Mouse (Mus musculus) spleen, postnatal 36 days (tissue): ENCODE results near the gene Smg1.

Experiments used
- DNase-seq, 2 experiments: peaks; one replicate each; pipeline ENCODE4 v3.0.0; 2022; ENCODE audit warnings: low spot score in 2 of 2, mixed read lengths in 1 of 2

The Smg1 gene

DNA sequence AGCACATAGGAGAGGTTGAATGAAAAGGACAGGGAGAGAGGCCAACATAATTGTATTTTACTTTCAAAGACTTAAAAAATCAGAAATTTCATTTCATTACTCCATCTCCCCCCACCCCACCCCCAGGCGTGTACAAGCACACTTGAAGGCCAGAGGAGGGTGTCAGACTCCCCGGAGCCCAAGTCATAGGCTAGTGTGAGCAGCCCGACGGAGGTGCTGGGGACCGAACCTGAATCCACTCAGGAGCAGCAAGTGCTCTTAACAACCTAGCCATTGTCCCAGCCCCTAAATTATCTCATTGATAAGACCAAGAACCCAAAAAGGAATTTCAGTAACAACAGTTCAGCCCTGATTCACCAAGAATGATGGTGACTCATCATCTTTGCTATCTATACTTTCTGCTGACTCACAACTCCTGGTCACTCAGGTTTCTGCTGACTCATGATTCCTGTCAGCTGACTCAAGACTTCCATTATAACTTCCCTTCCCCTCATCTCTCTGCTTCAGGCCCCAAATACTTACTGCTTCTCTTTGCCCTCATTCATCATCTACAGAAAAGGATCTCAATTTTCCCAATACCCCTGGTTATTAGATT is 138.9 kb downstream of the Smg1 start:
- peak in 1 of 2 experiments; percentile 35 for DNase-seq

DNA sequence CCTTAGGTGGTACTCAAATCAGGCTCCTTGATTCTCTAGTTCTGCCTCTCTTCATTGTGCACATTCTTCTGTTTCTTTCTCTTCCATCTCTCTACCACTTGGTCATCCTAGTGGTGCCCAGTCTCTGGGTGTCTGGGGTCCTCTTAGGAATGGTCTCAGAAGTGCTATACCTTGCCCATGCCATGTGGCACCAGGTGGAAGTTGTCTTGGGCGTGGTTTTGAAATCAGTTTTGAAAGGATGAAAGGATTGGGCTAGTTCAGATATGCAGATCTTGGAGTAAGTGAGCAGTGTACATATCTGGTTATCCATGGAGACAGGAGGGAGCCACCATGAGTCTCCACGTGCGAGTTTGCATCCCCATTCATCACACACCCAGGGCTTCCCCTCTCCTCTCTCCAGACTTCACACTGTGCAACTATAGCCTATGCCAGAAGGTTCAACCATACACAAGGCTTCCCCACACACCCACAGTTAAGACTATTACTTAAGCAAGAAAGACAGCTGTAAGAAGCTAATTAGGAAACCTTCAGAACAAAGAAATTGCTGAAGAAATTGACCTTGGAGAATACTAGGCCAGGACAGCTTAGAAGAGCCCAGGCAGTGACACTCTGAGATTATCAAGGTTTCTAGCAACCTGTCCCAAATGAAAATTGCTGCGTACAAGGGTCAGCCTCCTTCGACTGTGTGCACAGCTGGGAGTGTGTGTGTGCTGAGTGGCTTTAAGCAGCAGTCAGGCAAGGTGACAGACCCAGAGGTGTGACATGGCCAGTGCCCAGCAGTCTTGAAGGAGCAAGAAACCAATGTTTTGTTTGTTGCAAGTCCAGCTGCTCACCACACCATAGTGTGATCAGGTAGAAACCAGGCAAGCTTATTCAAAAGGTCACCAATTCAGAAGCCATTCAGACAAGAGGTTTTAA is 139.7 kb downstream of the Smg1 start:
- DNase-seq, result no peak

DNA sequence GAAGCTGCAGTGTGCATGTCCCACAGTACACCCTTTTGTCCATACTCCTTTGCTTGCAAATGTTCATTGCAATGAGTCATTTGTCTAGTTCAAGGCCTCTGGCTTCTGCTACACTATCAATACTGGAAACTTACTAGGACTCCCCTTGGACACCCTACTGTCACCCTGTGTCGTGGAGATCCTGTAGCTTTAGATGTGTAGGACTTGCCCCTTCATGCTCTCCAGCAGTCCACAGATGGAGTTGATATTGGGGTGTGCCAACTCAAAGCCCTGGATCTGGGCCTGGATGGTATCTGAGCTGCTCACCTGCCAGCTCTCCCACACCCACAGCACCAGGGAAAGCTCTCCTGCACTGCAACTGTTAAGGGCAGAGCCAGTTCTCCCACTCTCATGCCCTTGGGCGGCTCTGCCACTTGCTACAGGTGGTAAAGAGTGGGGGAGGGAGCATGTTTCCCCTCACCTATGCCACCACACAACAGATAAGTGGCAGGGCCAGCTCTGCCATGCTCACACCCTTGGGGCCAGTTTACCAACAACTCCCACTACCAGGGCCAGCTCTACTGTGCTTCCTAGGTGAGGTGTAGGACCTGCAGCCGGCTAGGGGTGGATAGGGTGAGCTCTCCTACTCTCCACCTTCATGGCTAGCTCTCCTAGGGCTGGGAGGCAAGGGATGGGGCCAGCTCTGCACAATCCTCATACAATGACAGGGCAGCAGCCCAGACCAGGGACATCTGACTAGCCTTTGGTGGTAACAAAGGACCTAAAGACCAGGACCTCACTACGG is 140.6 kb downstream of the Smg1 start:
- no peak for DNase-seq

- DNase-seq, result peak in 1 of 2 experiments; percentile 21
These were observed 141.2 kb downstream of the Smg1 start for GRCm38 (mm10) chr7:118102231-118102630.

GRCm38 (mm10) chr7:118097615-118098014 is 145.9 kb downstream of the Smg1 start:
- no peak for DNase-seq
